Mouse (Mus musculus) frontal cortex, postnatal 25 days (tissue): ENCODE results near the gene Gpx4.
"Not testable (repeated sequence)": the region's sequence is repeated elsewhere in the genome, so short reads cannot be mapped to it uniquely, and the experiment has no call there.

Source experiments
- DNase-seq, 2 experiments: peaks; one replicate each; pipeline ENCODE4 v3.0.0; 2022; ENCODE audit warnings: low spot score in 2 of 2

The Gpx4 gene

DNA sequence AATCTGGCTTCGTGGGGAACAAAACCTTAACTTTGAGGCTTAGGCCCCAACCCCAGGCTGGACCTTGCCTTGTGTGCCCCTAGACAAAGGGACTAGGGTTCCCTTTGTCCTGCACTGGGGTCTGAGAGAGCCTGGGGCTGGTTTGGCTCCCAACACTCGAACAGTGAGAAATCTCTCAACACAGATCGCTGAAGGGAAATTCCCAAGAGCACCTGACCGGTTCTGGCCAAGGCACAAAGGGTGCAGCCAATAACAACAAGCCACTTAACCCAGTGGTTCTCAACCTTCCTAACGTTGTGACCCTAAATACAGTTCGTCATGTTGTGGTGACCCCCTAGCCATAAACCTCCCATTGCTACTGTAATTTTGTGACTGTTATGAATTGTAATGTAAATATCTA, 3.3 kb downstream of the Gpx4 start:
- DNase-seq: no peak

DNA sequence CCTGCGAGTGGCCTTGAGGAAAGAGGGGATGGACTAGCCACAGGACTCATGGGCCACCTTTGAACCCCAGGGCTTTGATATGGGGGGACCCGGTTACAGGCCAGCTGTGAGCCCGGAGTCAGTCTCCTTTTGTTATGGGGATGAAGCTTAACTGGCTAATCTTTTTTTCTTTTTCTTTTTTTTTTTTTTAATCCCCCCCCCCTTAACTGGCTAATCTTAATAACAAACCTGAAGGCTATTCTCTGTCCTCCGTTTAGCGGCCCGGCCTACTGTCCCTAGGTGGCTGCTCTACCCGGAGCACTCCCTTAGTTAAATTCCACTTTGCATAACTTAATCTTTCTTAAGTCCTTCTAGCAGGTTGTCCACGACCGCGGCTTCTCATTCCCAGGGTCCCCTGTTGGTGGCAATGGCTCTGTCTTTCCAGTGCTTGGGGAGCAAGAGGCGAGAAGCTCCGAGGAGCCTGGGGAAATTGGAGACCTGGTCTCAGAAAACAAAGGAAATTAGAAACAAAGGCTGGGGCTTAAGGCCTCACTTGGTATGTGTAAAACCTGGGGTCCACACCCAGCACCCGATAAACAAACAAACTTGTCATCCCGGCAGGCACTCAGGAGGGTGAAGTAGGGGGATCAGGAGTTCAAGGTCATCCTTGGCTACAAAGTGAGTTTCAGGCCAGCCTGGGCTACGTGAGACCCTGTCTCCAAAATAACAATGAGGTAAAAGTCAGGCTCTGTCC, 4.1 kb downstream of the Gpx4 start:
- DNase-seq: no peak

DNA sequence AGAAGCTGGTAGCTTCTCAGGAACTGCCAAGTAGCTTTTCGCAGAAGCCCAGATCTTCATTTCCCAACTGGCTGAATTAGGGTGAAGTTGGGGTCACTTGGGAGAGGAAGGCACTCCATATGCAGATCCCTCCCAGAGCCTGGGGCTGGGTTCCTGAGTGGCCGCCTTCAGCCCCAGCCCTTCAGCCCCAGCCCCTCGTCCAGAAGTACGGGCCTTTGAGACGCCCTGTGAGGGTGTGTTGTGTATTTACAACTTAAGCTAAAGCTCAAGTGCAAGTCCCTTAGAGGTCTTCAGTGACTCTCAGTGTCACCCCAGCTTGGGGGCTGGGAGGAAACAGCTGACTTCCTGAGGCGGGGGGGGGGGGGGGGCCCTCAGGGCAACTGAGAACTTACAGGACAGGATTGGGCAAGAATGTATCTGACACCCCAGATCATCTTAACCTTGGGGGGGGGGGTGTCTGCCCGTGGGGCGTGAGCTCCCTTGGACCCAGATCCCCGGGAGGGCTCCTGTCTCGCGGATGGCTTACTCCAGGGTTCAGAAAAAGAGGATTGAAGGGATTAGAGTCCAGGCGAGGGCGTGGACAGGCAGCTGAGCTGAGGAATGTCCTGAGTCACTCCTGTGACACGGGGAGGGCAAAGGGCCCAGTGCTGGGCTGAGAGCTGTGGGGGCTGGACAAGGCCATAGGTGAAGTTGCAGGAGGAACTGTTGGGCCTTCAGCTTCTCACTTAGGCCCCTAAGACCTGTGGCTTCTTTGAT, 4.8 kb downstream of the Gpx4 start:
- DNase-seq: no peak

DNA sequence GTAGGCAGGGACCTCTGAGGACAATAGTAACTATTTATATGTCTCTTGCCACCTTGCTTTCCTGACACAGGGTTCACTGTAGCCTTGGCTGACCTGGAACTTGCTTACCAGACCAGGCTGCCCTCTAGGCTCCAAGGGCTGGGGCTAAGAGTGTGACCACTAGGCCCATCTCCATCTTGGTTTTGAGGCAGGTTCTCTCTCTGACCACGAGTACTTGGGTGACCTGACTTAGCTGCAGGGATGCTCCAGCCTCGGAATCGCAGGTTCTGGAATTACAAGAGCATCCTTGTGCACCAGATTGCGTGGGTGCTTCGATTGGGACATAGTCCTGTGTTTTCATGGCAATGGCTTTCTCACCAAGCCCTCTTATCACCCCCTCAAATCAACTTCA, 5.4 kb downstream of the Gpx4 start:
- no peak for DNase-seq

DNA sequence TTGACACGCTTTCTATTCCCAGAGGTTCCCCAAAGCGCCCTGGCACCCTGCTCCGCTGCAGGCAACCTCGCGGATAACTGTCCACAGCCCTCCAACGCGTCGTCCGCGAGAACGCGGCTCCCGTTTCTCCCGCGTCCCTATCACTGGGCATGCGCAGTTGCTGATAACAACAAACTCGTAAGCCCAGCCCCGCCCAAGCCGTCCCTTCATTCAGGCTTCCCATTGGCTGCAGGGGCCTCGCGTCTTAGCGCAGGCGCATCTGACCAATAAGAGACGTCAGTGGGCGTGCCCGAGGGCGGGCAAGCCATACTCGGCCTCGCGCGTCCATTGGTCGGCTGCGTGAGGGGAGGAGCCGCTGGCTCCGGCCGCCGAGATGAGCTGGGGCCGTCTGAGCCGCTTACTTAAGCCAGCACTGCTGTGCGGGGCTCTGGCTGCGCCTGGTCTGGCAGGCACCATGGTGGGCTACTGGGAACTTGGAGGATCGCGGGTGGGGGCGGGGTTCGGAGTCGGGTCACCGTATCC, 6.4 kb downstream of the Gpx4 start:
- peak; percentile 96 to 99 for DNase-seq

DNA sequence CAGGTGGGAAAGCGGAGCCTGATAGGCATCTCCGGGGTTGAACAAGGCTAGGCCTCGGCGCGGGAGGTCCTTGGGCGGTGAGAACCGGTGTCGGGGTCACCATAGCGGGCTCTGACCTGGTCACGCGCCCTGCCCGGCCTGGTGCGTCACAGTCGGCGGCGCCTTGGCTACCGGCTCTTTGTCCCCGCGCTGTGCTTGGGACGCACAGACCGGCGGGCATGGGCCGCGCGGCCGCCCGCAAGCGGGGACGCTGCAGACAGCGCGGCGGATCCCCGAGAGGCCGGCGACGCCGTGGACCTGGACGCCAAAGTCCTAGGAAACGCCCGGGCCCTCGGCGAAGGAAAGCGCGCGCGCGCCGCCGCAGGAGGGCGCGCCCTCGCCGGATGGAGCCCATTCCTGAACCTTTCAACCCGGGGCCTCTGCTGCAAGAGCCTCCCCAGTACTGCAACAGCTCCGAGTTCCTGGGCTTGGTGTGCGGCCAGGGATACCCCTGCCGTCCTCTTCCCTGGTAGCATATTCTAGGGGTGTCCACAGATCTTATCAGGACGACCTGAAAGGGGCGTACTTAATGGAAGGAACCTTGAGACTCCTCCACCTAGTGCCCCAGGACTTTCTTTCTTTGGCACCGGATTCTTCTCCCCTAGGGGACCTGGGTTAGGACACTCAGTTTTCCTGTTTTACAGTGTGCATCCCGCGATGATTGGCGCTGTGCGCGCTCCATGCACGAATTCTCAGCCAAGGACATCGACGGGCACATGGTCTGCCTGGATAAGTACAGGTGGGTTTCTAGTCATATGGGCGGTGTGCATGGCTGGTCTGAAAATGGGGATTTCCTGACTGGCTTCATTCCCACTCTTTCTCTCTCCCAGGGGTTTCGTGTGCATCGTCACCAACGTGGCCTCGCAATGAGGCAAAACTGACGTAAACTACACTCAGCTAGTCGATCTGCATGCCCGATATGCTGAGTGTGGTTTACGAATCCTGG, 7.2 kb downstream of the Gpx4 start:
- DNase-seq: peak; percentile 38 to 44

DNA sequence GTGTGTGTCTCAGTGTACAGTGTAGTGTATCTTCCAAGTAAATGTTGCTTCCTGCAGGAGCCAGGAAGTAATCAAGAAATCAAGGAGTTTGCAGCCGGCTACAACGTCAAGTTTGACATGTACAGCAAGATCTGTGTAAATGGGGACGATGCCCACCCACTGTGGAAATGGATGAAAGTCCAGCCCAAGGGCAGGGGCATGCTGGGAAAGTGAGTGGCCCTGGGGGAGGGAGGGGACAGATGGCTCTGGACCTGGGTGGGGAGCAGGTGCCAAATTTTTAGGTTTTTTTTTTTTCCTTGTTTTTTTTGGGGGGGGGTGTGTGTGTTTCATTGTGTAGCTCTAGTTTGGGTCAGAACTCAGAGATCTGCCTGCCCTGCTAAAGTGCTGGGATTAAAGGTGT, 7.9 kb downstream of the Gpx4 start:
- DNase-seq: not testable (repeated sequence)

DNA sequence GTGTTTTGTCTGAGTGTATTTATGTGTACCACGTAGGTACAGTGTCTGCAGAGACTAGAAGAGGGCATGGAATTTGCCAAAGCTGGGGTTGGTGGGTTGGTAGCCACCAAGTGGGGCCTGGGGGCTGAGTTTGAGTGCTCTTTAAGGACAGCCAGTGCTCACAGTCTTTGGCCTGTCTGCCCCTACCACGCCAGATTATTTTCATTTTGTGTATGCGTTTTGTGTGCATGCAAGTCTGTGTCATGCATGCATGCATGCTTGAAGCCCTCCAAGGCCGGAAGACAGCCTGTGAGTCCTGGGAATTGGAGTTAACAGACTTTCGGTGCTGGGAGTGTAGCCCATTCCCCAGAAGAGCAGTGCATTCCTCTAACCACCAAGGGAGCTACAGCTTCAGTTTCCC, 8.4 kb downstream of the Gpx4 start:
- no peak for DNase-seq

DNA sequence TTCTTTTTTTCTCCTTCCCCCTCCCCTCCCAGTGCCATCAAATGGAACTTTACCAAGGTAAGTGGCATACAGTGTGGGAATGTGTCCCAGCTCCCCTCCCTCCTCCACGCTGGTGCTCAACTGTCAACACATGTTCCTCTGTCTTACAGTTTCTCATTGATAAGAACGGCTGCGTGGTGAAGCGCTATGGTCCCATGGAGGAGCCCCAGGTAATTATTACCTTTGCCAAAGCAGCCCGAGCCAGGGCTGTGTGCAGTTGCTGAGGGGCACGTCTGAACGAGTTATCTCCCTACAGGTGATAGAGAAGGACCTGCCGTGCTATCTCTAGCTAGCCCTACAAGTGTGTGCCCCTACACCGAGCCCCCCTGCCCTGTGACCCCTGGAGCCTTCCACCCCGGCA, 8.9 kb downstream of the Gpx4 start:
- no peak for DNase-seq

DNA sequence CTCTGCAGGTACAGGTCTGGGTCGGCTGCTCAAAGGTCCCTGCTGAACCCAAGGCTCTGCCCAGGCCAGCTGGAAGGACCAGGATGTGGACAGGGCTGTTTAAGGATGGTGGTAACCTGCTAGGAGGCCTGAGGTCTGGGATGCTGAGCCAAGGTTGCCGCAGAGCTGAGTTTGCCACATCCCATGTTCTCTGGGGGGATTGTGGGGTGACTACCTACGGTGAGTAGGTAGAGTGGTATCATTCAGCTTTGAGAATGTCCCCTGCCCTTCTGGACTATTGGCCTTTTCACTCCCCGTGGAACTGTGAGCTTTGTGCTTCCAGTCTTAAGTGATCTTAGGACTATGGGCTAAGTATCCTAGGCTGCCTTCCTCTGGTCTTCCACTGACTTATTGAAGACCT, 9.5 kb downstream of the Gpx4 start:
- DNase-seq: no peak

DNA sequence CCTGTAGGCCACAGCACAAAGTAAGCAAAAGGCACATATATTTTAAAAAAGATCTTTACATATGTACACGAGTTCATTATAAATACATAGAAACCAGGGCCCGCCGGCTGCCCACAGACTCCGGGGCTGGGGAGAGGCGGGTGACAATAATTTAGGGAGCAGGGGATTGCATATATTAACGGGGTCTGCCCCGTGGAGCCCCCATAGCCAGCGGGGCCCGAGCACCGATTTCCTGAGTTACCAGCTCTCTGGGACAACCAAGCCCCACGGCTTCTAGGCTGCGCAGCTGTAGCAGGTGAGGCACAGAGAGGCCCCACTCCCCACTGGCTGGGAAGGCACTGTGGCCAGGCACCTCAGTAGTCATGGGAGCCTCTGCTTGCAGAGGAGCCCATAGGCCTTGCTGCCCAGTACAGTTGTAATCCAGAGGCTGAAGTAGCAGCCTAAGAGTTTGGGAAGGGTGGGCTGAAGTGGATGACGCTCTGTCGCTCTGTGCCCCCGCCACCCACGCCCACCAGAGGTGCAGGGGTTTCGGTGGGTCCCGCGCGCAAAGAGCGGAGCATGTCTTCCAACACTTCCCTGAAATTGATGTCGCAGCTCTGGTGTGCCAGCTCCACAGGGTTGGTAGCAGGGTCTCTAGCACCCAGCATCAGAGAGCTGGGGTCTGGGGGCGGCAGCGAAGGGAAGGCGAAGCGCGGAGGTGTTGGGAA, 10.2 kb downstream of the Gpx4 start:
- DNase-seq: no peak

DNA sequence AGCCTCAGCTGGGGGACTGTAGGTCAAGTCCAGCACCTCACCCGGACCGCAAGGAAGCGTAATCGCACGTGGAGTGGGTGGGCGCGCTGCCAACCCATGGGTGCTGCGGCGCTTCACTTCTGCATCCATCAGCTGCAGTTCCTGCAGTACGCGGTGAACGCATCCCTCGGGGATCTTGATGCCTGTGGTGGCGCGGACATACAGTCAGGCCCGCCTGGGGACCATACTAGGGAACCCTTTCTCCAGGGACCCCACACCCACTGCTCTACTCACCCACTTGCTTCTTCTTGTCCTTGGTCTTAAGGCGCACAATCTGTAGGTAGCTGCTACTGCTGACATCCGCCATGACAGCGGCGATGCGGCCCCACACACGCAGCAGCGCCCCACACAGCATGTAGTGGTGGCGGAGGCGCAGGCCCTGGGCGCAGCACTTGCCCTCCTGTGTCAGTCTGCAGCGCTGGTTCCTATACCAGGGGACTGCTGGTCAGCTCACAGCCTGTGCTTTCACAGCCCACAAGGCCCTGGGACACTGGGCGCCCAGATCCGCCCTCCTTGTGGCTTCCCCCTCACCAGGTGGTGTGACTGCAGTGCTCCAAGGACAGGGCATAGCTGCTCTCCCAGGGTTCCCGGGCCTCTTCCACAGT, 10.8 kb downstream of the Gpx4 start:
- no peak for DNase-seq

DNA sequence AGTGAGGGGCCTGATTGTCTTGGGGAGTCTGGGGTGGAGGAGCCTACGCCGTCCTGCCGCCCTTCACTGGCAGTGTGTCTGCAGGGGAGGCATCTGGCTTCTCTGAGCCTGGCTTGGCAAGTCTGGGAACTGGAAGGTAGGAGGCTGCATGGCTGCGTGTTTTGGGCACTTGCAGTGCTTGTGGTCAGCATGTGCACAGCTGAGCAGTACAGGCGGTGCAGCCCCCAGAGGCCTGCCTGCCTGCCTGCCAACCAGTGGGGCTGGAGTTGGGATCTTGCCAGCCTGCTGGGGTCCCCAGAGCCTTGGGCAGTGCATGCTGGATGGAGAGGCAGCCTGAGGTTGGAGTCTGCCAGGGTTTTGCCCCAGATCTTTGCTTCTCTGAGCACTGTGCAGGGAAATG, 16.1 kb downstream of the Gpx4 start:
- DNase-seq: no peak

DNA sequence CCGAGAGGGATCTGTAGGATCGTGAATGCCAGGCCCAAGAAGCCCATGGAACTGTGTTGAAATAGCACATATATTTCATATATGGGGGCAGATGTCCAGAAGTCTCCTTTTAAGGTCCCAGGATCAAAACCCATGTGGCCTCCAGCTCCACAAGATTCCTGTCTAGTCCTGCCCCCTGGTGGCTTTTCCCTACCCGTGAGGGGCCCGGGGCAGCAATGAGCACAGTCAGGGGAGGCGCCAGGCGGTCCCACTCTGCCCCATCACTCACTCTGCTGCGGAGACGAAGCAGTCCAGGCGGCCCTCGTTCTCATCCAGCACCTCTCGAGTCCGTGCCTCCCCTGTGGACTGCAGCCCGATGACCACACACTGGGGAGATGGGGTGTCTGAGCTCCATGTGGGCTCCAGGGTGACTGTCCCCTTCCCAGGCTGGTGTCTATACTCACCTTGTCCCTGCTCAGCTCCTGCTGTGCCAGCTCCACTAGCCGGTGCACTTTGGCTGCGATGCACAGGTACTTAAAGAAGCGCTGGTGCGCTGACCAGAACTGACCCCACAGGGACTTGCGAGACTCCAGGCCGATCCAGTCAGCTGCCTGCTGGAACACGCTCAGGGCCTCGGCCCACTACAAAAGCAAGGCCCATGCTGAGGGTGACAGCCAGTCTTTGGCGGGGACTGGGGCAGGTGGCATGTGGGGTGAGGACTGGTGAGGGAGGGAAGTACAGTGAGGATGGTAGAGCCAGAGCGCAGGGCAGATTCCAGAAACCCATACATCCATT, 17.1 kb downstream of the Gpx4 start:
- DNase-seq: no peak

DNA sequence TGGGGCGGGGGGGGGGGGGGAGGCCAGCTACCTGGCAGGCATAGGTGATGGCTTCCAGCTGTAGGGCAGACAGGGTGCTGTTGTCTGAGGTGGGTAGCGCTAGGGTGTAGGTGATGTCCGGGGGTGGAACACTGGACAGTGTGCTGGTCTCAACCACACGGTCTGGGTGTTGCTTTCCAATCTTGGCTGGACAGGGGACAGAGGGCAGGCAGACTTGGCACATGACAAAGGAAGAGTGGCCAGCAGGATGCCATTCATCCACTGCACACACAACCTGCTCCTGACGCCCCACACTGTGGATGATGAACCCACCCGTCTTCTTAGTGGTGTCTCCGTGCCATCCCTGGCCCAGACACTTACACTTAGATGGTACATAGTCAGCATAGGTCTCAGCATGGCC, 22.3 kb downstream of the Gpx4 start:
- DNase-seq: no peak

DNA sequence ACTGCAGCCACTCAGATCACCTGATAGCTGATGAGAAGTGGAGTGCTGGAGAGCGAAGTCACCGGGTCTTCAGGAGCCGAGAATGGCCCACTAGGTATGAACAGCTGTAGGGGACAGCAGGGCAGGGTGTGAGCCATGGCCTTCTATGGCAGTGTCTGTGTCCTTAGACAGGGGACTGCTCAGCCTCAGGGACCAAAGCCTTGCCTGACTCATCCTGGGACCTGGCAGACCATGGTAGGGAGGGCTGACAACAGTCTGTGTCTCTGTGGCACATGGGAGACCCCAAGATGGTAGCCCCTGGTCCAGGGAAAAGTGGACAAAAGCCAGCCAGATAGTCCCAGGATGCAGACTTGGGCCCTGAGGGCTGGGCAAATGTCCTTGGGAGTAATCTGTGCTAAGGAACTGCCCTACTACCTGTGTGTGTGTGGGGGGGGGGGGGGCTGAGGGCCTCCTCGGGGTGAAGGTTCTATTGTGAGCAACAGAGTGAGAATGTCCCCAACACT, 23.0 kb downstream of the Gpx4 start:
- DNase-seq: no peak

DNA sequence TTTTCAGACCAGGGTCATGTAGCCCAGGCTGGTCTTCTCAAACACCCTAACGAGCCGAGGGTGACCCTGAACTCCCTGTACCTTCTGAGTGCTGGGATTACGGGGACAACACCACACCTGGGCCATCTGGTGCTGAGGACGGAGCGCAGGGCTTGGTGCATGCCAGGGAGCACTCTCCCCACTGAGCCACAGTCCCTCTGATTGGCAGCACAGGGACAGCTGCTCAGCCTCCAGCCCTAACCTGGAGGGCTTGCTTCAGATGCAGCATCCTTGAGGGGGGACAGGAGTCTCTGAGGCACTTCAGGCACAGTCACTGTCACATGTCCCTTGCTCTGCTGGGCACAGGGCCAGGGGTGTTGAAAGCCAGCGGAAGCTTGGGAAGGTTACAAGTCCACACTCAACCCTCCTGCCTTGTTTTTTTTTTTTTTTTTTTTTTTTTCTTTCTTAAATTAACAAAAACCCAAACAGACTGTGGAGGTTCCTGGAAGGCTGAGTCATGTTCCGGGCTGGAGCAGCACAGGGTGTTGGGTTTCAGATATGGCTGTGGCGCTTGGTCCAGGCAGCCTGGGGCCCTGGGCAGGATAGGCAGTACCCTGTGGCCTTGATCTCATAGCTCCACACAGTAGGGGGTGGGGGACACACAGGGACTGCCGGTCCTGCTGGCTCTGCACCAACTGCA, 24.0 kb downstream of the Gpx4 start:
- peak; percentile 40 to 49 for DNase-seq

DNA sequence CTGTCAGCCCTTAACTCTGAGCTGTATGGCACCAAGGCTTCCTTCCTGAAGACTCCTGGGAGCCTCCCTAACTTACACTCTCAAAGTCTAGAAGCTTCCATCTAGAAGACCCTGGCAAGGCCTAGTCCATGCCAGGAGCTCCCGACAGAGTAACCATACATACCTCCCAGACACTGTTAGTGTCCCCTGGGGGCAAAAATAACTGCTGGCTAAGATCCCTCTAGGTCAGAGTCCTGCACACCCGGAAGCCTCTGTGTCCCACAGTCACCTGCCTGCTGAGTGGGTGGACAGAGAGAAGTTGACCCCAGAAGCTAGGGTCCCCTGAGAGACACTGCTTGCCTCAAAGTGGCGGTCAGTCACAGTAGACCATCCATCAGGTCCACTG, 24.5 kb downstream of the Gpx4 start:
- no peak for DNase-seq
